Mouse (Mus musculus) cerebellum, adult 2 months (tissue): ENCODE data around the gene Hist1h4i.

Experiments
- CTCF ChIP-seq: fragments of 200-500 bp; IDR thresholded peaks from 2 replicates; pipeline ENCODE4 v1.5.1; 2011; ENCODE audit warnings: low read depth, mild to moderate bottlenecking, control low read depth, low read length, moderate library complexity, borderline replicate concordance; ENCODE audit not compliant: insufficient read depth
- POLR2A ChIP-seq: fragments of 200-500 bp; IDR thresholded peaks from 2 replicates; pipeline ENCODE4 v1.6.1; 2011; ENCODE audit warnings: low read length, control low read depth, borderline replicate concordance; ENCODE audit not compliant: insufficient read depth

DNA sequence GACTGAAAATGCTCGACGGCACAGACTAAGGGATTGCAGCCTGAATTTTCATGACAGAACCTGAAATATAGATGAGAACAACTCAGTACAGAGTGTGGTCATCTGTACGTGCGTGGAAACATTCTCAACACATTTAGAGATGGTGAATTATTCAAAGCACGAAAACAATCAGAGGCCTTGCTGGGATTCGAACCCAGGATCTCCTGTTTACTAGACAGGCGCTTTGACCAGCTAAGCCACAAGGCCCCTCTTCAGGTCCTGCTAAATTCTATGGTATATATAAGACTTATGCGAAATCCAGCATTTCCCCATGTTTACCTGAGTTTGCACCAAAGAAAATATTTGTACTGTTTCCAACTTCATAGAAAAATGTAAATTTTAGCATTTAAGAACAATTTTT is 11.2 kb downstream of the Hist1h4i start:
- no peak for TF ChIP-seq CTCF
- no peak for TF ChIP-seq POLR2A
